Mouse (Mus musculus) CD4-positive, CD25-positive, alpha-beta regulatory T cell, adult 2 months (primary cell): ENCODE measurements at regions not wholly inside any gene's neighbourhood (a gene's known extent, or its start where the extent isn't known, plus 50 kb on each side); places are given as distances from the start of the nearest gene placed in this dataset.

ENCODE experiments used
- DNase-seq: peaks from one replicate; pipeline ENCODE4 v3.0.0-alpha.2; 2012; ENCODE audit warnings: low read depth, low spot score

DNA sequence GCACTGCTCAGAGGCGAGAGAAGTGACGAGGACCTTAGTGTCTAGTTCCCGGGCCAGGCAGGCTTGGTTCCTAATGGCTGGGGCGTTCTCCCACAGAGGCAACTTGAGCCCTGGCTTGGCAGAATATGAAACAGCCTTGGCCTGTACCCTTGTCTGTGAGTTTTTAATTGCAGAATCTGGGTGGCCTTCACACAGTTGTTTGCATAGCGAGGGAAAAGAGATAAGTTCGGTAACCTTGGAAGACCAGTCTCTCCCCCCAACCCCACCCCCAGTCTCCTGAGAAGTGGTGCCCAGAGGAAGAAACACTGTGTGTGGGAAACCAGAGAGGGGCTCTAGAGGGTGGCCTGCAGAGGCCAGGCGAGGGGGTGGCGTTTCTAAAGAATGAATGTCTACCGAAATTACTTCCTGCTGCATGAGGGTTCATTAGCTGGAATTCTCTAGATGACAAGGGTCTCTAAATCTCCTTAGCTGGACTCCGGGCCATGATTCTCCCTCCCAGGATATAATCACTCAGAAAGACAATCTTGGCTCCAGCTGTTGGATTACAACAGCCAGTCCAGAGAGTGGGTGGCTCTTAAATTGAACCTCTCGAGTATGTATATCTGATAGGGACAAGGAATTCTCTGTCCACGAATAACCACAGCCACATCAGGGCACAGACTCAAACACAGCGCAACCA is 142.8 kb downstream of the Gm10260 start:
- no peak for DNase-seq

GRCm38 (mm10) chr13:97616919-97617318 is 143.5 kb downstream of the Gm10260 start:
- no peak for DNase-seq

DNA sequence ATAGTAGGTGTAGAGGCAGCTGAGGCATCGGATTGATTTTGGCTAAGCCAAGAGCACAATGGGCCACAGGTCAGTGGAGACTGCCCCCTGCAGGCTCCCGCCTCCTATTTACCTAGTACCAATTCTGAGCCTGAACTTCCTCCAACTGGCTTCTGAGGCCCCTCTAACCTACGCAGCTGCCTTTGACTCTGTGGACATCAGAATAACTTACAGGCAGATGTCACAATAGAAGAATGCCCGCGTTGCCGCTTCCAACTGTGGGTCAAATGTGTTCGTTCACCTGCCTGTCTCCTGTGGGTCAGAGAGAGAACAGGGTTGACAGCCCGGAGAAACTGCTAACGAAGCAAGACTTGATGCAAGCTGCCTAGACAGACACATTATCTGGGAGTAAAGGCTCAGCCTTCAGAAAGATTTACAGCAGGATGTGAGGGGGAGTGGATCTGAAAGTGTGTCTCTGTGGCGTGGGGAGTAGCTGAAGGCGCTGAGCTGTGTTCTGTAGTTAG is 153.2 kb downstream of the Gm10260 start:
- peak; percentile 67 for DNase-seq

GRCm38 (mm10) chr13:97604451-97604850 is 156.0 kb downstream of the Gm10260 start:
- no peak for DNase-seq

DNA sequence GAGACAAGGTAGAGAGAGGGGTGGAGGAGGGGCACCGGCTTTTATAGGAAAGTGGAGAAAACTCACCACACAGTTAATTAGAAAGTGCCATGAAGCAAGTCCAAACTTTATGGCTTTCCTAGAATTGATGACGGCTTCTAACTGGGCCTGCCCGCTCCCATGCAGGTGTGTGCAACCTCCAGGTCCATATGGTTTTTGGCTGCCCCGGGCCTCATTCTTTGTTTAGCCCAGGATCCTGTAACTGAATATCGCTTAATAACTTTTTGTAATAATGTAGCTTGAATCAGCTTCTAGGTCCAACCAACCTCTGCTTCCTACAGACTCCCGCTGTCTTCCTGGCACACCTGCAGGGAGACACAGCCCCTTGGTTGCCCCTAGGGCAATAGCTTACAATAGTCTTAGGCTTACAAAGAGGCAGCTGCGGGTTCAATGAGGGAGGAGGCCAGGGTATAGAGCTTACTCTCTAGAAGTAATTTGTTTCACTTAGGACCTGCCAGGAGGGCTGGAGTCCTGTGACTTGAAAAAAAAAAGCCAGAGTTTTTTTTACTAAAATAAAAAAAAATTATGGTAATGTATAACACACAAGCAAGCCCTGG is 159.2 kb downstream of the Gm10260 start:
- no peak for DNase-seq

- DNase-seq, result no peak
These were observed 160.3 kb downstream of the Gm10260 start for GRCm38 (mm10) chr13:97600136-97600535.

DNA sequence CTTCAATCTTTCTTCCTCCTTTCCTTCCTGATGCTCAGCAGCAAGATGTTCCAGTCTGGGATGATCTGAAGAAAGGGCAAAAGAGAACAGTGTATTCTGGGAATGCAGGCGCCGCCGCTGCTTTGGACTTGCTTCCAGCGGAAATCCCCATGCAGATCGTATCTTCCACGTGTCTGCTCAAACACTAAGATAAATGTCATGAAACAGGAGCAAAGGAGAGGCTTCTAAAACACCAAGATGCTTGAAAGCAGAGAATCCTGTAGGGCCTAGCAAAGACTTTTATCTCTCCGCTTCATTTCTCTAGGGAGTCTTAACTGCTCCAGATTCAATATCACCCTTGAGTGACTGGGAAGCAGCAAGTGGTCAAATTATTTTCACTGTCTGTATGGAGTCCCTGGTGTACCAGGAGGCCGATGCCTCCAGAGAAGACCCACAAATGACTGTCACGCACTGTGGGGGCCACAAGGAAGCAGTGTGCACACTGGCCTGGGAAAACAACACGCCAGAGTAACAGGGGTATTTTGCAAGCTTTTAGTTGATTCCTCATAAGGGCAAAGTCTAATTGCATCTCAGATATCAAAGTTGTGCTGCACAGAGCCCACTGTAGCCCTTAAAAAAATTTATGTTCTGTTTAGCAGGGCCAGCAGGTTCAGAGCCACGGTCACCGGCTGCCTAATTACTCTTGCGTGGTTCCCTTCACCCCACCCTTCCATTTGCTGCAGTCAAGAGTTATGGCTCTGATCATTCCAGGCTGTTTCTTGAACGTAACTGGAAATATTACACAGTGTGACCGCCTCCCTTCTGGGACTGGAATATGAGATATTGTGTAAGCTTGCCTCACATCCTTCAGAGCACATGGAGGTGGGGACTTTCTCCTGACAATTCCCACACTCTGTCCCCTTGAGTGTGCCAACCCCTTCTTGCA is 161.7 kb downstream of the Gm10260 start:
- DNase-seq, result no peak

DNA sequence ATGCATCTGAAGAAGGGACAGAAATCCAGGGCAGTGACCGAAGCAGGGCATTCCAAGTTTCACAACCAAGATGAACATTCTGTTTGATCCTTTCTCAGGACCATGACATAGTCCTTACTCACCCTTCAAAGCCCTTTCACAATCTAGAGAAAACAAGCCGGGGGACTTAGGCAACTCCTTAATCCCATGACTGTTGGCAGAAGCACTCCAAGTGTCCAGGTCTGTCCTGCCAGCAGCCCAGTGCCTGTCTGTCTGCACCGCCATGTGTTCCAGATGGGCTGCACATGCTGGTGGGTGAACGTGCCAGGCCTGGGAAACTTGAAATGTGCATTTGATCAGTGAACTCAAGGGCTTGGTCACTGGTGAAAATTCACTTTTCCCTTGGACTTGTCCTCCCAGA is 165.6 kb downstream of the Gm10260 start:
- DNase-seq, result no peak

DNA sequence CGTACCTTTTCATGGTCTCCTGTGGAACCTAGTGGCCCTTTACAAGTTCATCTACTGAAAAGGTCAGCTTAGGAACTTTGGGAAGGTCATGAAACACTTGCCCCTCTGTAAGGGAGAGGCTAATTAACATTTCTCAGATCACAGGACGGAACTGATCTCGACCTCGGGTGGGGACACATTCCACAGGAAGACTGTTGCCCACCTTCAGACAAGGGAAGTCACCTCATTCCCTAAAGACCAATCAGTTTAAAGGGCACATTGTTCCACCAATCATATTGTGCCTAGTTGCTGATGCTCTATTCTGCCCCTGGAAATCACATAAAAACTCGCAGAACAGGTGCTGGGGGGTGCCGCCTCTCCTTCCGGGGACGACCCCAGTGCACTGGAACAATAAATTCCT is 170.8 kb downstream of the Gm10260 start:
- DNase-seq, result no peak

DNA sequence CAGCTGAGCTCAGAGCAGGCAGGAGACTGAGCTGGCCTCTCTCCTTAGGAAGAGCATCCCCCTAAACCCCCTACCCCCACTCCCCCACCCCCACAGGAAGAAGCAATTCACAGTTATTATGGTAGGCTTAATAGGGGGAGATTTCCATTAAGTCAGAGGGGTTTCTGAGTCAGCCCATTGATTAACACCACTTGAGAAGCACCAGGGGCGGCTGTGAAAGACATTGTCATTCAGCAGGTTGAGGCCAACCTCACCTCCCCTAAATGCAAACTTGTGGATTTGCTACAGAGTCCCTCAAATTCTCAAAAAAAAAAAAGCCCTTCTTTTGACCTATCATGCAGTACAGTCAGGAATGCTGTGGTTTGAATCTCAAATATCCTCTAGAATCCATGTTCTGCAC is 172.3 kb downstream of the Gm10260 start:
- DNase-seq, result no peak

DNA sequence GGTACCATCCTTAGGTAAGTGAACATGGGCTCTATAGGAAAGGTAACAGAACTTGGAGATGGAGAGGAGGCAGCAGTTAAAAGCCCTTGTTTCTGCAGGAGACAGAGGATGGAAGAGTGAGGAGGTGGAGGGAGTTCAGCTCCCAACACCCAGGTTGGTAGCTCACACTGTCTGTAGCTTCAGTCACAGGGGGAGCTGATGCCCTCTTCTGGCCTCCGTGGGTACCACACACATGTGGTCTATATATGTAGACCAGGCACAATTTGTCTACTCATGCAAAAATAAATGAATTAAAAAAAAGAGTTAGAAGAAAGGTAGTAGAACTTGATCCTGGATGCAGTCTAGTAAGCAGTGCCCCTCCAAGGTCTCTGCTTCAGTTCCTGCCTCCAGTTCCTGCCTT is 173.3 kb downstream of the Gm10260 start:
- DNase-seq, result peak; percentile 32

DNA sequence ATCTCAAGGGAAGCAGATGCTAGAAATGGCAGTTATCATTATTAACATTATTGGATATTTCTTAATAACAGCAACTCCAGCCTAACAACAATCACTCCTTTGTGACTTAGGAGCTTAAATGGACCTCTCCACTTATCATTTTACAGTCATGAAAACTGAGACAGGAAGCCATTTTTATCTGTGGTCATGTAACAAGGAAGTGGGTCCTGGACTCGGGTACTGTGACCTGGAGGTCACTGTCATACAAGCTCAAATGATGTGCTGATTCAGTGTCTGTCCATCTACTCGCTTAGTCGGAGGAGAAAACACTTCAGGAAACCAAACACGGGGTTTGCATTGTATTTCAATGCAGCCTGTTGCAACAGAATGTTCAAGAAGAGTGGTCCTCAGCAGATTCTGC is 176.4 kb downstream of the Gm10260 start:
- no peak for DNase-seq

DNA sequence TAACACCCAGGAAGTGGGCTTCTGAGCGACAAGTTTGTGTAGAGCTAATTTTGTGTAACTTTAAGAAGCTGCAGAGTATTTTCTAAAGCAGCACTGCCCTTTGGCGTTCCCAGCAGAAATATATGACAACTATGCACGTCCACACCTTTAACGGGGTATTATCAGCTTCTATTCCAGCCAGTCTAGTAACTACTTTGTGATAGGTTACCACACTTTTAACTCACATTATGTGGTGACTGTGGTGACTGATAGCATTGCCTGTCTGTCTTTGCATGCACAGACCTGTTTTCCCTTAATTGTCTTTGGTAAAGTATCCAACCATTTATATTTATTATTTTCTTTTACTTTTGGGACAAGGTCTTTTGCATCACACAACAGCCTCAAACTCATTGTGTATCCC is 179.1 kb downstream of the Gm10260 start:
- no peak for DNase-seq

- DNase-seq, result no peak
These were observed 180.1 kb downstream of the Gm10260 start for GRCm38 (mm10) chr13:97580241-97580874.

DNA sequence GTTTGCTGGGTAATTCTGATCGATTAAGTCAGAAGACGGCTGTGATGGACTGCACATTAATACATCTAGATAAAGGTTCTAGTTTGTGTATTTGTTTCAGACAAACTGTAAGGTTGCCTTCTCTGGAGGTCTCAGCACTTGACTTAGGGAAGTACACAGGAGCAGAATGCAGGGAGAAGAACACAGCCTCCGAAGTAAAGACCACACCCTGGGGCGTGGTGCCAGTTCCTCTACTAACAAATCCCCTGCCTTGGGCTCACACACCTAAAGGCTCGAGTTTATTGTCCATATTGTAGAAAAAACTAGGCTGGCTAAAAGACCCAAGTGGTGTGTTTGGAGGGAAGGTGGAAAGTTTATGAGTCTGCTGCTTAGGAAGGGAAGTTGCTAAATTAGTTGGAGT is 181.8 kb downstream of the Gm10260 start:
- no peak for DNase-seq

- no peak for DNase-seq
These were observed 183.2 kb downstream of the Gm10260 start for GRCm38 (mm10) chr13:97577081-97577785.

DNA sequence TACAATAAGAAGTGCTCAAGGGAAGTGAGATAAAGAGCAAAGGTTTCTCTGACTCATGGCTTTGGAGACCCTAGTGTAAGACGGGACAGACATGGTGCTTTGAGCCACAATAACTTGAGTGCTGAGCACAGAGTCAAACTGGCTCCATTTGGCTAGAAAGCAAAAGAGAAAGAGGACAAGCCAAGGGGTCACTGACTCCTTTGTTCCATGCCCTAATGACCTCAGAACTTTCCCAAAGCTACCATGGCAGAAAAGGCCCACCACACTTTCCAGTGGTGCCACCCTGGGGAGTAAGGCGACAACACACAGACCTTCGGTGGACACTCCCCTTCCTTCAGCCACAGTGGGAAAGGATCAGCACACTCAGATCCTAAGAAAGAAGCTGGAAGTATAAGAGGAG is 186.8 kb downstream of the Gm10260 start:
- no peak for DNase-seq

GRCm38 (mm10) chr13:97572352-97572751 is 188.1 kb downstream of the Gm10260 start:
- no peak for DNase-seq

- no peak for DNase-seq
These were observed 190.4 kb downstream of the Gm10260 start for GRCm38 (mm10) chr13:97570009-97570408.

DNA sequence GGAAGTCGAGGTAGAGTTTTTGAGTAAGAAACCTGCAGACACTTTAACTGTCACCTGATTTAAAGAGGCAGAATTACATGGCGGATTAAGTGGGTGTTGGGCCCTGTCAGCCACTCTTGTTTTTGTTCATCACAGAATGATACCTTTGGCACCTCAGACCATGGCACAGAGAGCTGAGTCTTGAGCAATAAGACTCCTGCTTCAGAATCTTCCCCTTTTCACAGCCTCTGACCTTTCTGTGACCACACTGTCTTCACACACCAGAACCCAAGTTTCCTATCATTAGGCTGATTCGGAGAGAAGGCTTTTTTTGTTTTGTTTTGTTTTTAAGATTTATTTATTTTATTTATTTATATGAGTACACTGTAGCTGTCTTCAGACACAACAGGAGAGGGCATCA is 192.8 kb downstream of the Gm10260 start:
- DNase-seq, result no peak

- no peak for DNase-seq
These were observed 194.4 kb downstream of the Gm10260 start for GRCm38 (mm10) chr13:97566071-97566470.
